Mouse (Mus musculus): ENCODE results near the gene Rgs9bp.
"Not testable (repeated sequence)": the region's sequence is repeated elsewhere in the genome, so short reads cannot be mapped to it uniquely, and the experiment has no call there.

The Rgs9bp gene

DNA sequence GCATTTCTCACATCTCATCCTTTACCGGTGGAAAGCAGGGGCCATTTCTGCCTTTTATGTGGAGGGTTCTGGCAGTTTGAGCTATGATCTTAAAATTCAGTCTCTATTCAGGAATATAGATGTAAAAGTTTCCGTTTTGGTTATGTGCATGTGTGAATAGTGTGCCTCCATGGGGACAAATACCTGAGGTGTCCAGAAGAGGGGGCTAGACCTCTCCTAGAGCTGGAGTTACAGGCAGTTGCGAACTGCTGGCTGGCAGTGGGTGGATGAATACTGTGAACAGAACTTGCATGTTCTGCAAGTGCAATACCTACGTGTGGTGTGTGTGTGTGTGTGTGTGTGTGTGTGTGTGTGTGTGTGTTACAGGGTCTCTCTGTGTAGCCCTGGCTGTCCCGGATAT lies 2.7 kb downstream of the Rgs9bp start:
- DNase-seq = no peak

DNA sequence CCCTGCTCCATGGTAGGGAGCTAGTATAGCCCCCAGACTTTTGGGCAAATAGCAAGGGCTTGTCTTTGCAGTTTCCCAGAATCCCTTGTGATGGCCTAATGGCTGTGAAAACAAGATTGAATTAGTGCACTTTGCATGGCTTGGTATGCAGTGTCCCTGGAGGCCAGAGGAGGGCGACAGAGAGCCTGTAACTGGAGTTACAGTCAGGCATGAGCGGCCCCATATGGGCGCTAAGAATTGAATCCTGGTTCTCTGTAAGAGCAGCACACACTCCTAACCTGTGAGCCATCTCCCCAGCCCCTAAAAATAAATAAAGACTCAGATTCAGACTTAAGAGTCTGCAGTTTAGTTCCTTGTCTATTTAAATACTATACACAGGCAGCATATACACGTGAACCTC lies 5.5 kb downstream of the Rgs9bp start:
- DNase-seq = peak in 1 of 2 experiments; percentile 53

- not testable (repeated sequence) for DNase-seq
Observed at GRCm38 (mm10) chr7:35570883-35571282, 14.5 kb downstream of the Rgs9bp start.

GRCm38 (mm10) chr7:35569724-35570123 lies 15.7 kb downstream of the Rgs9bp start:
- not testable (repeated sequence) for DNase-seq

DNA sequence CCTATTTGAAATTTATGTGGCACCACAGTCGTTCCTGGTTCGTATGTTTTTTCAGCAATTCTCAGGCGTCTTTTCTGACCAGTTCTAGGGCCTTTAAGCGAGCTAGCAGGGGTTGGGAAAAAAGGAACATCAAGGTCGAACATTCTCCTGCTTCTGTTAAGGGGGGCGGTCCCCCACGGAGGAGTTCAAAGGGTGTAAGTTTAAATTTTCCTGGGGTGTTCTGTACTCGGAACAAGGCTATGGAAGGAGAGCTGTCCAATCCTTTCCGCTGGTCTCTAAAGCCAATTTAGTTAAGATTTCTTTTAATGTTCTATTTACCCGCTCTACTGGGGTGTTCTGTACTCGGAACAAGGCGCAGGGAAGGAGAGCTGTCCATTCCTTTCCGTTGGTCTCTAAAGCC lies 19.4 kb downstream of the Rgs9bp start:
- peak; percentile 53 to 71 for DNase-seq

DNA sequence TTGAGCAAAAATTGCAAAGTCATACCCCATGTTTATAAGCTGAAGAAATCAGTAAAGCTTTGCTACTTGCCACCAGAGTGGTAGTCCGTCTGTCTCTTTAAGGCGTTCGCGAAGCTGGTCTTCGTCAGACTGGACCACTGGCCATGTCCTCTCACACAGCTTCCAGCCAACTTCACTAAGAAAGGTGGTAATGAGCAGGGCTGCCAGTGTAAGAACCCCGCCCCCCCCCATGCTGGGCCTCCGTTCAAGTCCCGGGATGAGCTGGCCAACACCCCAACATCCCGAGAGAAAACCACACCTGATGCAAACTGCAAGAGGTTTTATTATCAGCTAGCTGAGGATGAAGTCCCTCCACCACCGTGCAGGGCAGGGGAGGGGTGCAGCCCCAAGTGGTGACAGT lies 20.5 kb downstream of the Rgs9bp start:
- DNase-seq = not testable (repeated sequence)

GRCm38 (mm10) chr7:35564067-35564865 lies 21.1 kb downstream of the Rgs9bp start:
- DNase-seq = no peak

- DNase-seq = no peak
Observed at GRCm38 (mm10) chr7:35563071-35563470, 22.3 kb downstream of the Rgs9bp start.

DNA sequence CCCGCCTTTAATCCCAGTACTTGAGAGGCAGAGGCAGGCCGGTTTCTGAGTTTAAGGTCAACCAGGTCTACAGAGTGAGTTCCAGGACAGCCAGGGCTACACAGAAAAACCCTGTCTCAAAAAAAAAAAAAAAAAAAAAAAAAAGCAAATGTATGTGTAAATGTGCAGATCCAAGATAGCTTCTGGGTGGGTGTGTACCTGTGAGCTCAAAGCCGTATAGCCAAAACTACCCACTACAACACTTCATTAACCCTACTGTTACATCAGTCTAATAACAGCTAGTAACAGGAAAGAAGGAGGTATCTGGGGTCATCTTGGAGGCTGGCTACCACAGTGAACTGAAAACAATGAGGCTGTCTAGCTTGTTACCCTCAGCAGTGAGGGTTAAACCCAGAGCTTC lies 25.5 kb downstream of the Rgs9bp start:
- no peak for DNase-seq

- no peak for DNase-seq
Observed at GRCm38 (mm10) chr7:35558681-35559080, 26.7 kb downstream of the Rgs9bp start.

DNA sequence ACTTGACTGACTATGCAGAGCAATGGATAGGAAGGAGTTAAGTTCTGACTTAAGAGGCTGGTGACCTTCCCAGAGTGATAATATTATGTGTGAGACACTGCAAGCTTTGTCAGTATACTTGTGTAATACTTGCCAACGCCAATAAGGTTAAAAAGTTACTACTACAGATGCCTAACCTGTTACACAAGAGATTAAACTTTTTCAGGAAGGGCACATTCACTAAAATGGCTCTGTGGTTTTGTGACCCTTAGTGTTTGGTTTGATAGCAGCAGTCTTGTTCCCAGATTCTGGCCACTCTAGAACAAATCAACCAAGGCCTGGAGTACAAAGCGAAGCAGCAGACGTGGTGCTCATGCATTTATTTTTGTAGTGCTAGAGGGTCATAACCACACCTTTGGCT lies 27.8 kb downstream of the Rgs9bp start:
- DNase-seq = peak in 1 of 2 experiments; percentile 68

DNA sequence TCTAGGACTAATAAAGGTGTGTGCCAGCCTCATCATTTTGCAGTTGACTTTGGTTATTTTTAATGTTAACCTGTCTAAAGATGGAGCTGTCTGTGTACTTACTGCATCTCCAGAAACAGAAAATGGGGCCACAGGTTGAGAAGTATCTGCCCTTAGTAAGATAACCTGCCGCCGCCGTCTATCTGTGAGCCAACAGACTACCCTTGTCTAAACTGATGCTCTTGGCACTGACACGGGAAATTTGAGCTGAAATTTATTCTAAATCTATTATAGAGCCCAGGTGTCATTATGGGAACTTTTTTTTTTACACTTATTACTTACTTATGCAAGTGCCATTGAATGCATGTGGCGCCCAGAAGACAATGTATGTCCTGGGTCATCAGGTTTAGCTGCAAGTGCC lies 28.5 kb downstream of the Rgs9bp start:
- DNase-seq = no peak

DNA sequence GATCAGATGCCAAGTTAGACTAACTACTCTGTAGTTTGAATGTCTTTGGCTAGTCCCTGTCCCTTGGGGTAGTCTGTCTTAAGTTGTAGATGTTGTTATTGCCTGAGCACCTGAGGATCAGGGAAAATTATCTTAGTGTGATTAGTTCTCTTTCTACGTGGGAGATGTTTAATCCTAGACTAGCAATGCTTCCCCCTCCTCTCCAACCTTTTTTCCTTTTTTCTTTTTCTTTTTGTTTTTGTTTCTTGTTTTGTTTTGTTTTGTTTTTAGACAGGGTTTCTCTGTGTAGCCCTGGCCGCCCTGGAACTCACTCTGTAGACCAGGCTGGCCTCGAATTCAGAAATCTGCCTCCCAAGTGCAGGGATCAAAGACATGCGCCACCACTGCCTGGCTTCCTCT lies 29.2 kb downstream of the Rgs9bp start, which contains the start of gene Nudt19:
Nudt19 (minus strand) TSS at position 100 of the 399 bp plus-strand sequence.
- no peak for DNase-seq

DNA sequence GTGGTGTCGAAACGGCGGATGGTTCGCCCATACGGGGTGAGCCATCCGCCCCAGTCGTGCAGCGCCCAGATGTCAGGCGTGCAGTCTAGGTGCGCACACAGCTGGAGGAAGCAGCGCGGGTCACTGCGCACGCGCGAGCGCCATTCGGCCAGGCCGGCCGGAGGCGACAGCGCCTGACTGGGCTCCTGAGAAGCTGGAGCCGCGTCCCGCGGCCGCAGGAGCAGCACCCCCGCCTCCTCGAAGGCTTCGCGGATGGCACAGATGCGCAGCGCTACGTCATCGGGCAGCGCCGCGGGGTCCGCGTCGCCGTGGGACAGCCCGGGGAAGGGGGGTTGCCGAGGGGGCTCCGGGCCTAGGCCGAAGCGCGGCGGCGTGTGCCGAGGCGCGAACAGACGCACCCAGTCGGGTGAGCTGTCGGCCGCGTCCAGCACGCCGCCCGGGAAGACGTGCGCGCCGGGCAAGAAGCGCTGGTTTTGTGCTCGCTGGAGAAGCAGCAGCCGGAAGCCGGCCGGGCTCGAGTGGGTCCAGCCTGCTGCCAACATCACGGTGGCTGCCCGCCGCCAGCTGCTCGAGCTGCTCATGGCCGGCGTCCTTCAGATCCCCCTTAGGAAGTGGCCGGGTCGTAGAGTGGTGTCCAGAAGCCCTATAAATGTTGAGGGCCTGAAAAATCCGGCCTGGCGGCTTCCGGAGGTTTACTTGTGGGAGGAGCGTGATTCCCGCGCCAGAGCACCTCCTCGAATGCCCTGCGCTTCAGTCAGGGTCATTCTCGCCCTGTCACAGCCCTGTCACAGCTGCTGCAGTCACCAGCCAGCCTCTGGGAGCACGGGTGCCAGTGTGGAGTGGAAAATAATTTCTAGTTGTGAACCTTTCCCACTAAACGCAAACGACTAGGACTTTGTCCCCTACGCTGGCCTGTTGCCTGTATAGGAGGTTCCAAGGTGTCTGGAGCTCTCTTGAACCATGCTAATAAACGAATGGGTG lies 29.9 kb downstream of the Rgs9bp start:
- DNase-seq = peak; percentile 91 to 92

DNA sequence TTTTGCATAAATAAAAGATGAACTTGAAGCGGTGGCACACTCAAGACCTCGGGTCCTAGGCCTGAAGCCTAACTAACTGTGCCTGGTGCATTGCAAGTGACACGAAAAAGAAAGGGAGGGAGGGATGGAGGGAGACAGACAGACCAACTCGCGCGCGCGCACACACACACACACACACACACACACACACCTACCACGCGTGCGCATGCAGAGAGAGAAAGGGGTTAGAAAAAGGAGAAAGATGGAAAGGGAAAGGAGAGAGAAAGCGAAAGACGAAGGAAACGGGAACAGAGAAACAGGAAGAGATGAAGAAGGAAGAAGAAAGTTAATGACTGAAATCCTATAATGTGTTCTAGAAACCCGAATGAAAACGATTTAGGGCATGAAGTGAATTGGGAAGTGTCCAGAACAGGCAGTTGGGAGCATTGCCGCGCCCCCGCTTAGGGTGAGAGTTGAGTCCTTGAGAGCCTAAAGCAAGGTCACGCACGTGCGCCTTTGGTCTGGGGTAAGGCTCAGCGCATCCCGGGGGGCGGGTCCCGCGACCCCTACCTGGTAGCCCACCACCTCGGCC lies 30.7 kb downstream of the Rgs9bp start:
- DNase-seq = no peak

DNA sequence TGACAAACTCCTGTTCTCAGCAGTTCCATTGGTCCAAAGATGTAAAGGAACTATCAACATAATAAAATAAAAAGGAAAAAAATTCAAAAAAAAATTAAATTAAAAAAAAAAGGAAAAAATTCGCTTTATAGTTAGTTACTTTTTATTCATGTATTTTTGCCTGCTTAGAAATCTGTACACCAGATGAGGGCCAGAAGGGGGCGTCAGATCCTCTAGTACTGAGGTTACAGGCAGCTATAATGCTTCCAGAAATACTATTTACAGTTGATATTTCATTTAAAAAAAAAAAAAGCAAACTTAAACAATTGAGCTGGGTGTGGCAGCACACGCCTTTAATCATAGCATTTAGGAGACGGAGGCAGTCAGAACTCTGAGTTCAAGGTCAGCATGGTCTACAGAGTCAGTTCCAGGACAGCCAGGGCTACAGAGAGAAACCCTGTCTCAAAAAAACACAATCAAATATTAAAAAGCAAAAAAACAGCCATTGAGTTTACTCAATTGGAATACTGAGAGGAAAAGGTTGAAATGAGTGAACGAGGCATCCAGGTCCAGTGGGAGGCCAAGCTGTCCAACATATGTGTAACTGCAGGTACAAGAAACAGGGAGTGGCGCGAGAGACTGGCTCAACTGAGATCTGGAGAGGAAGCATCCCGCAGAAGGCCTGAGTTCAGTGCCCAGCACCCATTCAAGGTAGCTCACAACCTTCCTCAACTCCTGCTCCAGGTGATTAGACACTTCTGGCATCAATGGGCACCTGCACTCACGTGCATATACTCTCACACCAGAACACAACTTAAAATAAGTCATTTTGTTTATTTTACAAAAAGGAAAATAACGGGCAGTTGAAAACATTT lies 31.4 kb downstream of the Rgs9bp start:
- peak in 1 of 2 experiments; percentile 65 for DNase-seq

- peak; percentile 61 to 79 for DNase-seq
Observed at GRCm38 (mm10) chr7:35545881-35546280, 39.5 kb downstream of the Rgs9bp start.

- DNase-seq = no peak
Observed at GRCm38 (mm10) chr7:35537562-35537961, 47.8 kb downstream of the Rgs9bp start, which contains the start of gene Tdrd12. Gene Tdrd12, minus strand, starts transcription at chr7:35537745.

GRCm38 (mm10) chr7:35535750-35536512 lies 49.5 kb downstream of the Rgs9bp start:
- DNase-seq = no peak

- not testable (repeated sequence) for DNase-seq
Observed at GRCm38 (mm10) chr7:35530544-35530943, 54.8 kb downstream of the Rgs9bp start.

- DNase-seq = no peak
Observed at GRCm38 (mm10) chr7:35530026-35530425, 55.4 kb downstream of the Rgs9bp start.
